Mouse (Mus musculus): ENCODE measurements at regions not wholly inside any gene's neighbourhood (a gene's known extent, or its start where the extent isn't known, plus 50 kb on each side); places are given as distances from the start of the nearest gene placed in this dataset.
A peak's percentile ranks its signal among the peaks of the same experiment; 100 is the strongest.

DNA sequence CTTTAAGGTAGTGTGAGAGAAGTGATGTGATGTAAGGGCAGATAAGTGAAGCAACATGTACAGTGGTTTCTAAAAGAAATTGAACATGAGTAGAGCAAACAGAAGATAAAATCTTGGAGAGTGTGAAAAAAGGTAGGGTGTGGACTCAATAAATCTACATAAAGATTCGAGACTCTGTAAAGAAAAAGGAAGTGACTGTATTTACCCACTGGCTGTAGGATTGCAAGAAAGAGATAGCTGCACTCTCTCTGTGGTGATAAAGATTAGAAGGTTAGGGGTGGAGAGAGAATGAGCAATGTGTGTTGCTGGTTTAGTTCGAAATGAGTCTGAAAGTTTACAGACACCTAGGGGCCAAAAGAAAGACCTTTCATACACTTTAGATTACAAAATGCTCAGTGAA is 555.8 kb downstream of the Gm43517 start:
- Histone ChIP-seq H3K36me3 (ENCODE audit: control insufficient read depth in 1 of 2, insufficient read depth in 2 of 2, low read length in 2 of 2) (peaks cover 0 to 4% of the 10 kb centered on the region in 2 experiments; a peak in 2 of 4 replicates), H3K4me1 (ENCODE audit: control insufficient read depth in 1 of 2, insufficient read depth in 2 of 2, low read length in 2 of 2) (peaks cover 0 to 2% of the 10 kb centered on the region in 2 experiments; a peak in 1 of 4 replicates), H3K79me2 (ENCODE audit: control insufficient read depth, insufficient read depth, low read length, poor library complexity) (no peaks in the 10 kb centered on the region), H3K27ac (ENCODE audit: control insufficient read depth, low read depth, low read length) (no peak overlapping the region), H3K9ac (ENCODE audit: control insufficient read depth, low read depth, low read length, poor library complexity, severe bottlenecking) (no peak overlapping the region), H3K27me3 (ENCODE audit: control insufficient read depth in 1 of 2, insufficient read depth in 2 of 2, low read length in 2 of 2) (no peaks in the 10 kb centered on the region), H3K9me3 (replicated peaks; ENCODE audit: insufficient read depth, low read length) (no peaks in the 10 kb centered on the region), H3K4me3 (ENCODE audit: control insufficient read depth in 1 of 2, insufficient read depth in 1 of 2, low read depth in 2 of 2, low read length in 2 of 2) (no peak overlapping the region)
- peak; percentile 41 for DNase-seq (ENCODE audit: low read depth, low spot score)
- TF ChIP-seq EP300 (IDR thresholded peaks at IDR 0.05; ENCODE audit: low read depth in 1 of 2, low read length in 2 of 2), result peak; percentile 74 to 88
- TF ChIP-seq SMC3 (IDR thresholded peaks at IDR 0.05; ENCODE audit: low read depth, low read length), result no peak
- no peak for TF ChIP-seq POLR2AphosphoS2 (IDR thresholded peaks at IDR 0.05; ENCODE audit: low read length)
- no peak for TF ChIP-seq HCFC1 (IDR thresholded peaks at IDR 0.05; ENCODE audit: low read depth, low read length)
- TF ChIP-seq RCOR1 (IDR thresholded peaks at IDR 0.05; ENCODE audit: low read depth, low read length), result peak; percentile 93
- TF ChIP-seq TCF12 (IDR thresholded peaks at IDR 0.05; ENCODE audit: low read depth, low read length), result peak; percentile 82
- TF ChIP-seq SIN3A (IDR thresholded peaks at IDR 0.05; ENCODE audit: low read length), result no peak
- no peak for TF ChIP-seq TAL1 (IDR thresholded peaks at IDR 0.05; ENCODE audit: low read length)
- TF ChIP-seq ZNF384 (IDR thresholded peaks at IDR 0.05; ENCODE audit: low read depth, low read length), result 0 out of 2 replicates have a peak, but pooled peaks have one; percentile 52
- TF ChIP-seq MEF2A (IDR thresholded peaks at IDR 0.05; ENCODE audit: extremely low read depth, insufficient replicate concordance, low read depth, low read length, poor library complexity, severe bottlenecking), result no peak
- no peak for TF ChIP-seq USF2 (IDR thresholded peaks at IDR 0.05; ENCODE audit: borderline replicate concordance in 1 of 2, insufficient read depth in 1 of 2, low read depth in 1 of 2, low read length in 2 of 2)
- TF ChIP-seq CHD1 (IDR thresholded peaks at IDR 0.05; ENCODE audit: low read depth, low read length), result no peak
- TF ChIP-seq ETS1 (IDR thresholded peaks at IDR 0.05; ENCODE audit: low read depth, low read length), result peak; percentile 43; the same call in 1 of the 2 replicates
- TF ChIP-seq GATA1 (IDR thresholded peaks at IDR 0.05; ENCODE audit: low read depth, low read length), result peak; percentile 79
- no peak for TF ChIP-seq ZKSCAN1 (IDR thresholded peaks at IDR 0.05; ENCODE audit: low read depth, low read length)
- TF ChIP-seq E2F4 (IDR thresholded peaks at IDR 0.05; ENCODE audit: borderline replicate concordance, low read depth, low read length), result no peak
- no peak for TF ChIP-seq UBTF (IDR thresholded peaks at IDR 0.05; ENCODE audit: borderline replicate concordance, insufficient read depth, low read depth, low read length)

GRCm38 (mm10) chr12:49944911-49945627 is 560.1 kb downstream of the Gm43517 start:
- TF ChIP-seq CHD1 (IDR thresholded peaks at IDR 0.05; ENCODE audit: low read depth, low read length), result no peak
- no peak for TF ChIP-seq ZNF384 (IDR thresholded peaks at IDR 0.05; ENCODE audit: low read depth, low read length)
- TF ChIP-seq POLR2AphosphoS2 (IDR thresholded peaks at IDR 0.05; ENCODE audit: low read length), result no peak
- TF ChIP-seq ZMIZ1 (IDR thresholded peaks at IDR 0.05; ENCODE audit: low read depth, low read length), result no peak
- H3K9ac ChIP-seq (ENCODE audit: control insufficient read depth, low read depth, low read length, poor library complexity, severe bottlenecking), result no peak overlapping the region
- no peaks in the 10 kb centered on the region for H3K9me3 ChIP-seq (replicated peaks; ENCODE audit: insufficient read depth, low read length)
- H3K4me1 ChIP-seq (ENCODE audit: control insufficient read depth in 1 of 2, insufficient read depth in 2 of 2, low read length in 2 of 2), result peaks cover 0 to 2% of the 10 kb centered on the region in 2 experiments; a peak in 1 of 4 replicates
- DNase-seq (ENCODE audit: low read depth, low spot score), result no peak
- no peaks in the 10 kb centered on the region for H3K27me3 ChIP-seq (ENCODE audit: control insufficient read depth in 1 of 2, insufficient read depth in 2 of 2, low read length in 2 of 2)
- no peaks in the 10 kb centered on the region for H3K79me2 ChIP-seq (ENCODE audit: control insufficient read depth, insufficient read depth, low read length, poor library complexity)
- no peak overlapping the region for H3K4me3 ChIP-seq (ENCODE audit: control insufficient read depth in 1 of 2, insufficient read depth in 1 of 2, low read depth in 2 of 2, low read length in 2 of 2)
- peaks cover 0 to 4% of the 10 kb centered on the region in 2 experiments; a peak in 2 of 4 replicates for H3K36me3 ChIP-seq (ENCODE audit: control insufficient read depth in 1 of 2, insufficient read depth in 2 of 2, low read length in 2 of 2)
- H3K27ac ChIP-seq (ENCODE audit: control insufficient read depth, low read depth, low read length), result no peak overlapping the region

All from MEL (cell line).